Mouse (Mus musculus) liver, postnatal 0 days (tissue): Measurements from ENCODE around the gene Igf1. TPM values are rescaled to one million over a fixed set of nuclear protein-coding genes. Genes with fewer than 3 reads are reported as not detected.

Source experiments
- ATAC-seq: fragments of 200-750 bp; cut with Nextera tagmentation; 2 replicates; pipeline ENCODE4 v1.8.0; 2017; ENCODE audit warnings: mild to moderate bottlenecking, moderate library complexity
- DNase-seq: peaks from one replicate; pipeline ENCODE4 v3.0.0-alpha.2; 2016
- H3K27ac ChIP-seq: fragments of 300-500 bp; sonication (generic); 2 replicates; pipeline ENCODE4 v1.5.1; 2014; ENCODE audit warnings: antibody characterized with exemption, moderate library complexity, mild to moderate bottlenecking, low read depth
- H3K27me3 ChIP-seq: fragments of 300-500 bp; sonication (generic); 2 replicates; pipeline ENCODE4 v1.6.1; 2014; ENCODE audit warnings: low read length, control low read depth, mixed read lengths; ENCODE audit not compliant: insufficient read depth
- H3K36me3 ChIP-seq: fragments of 300-500 bp; sonication (generic); replicated peaks from 2 replicates; pipeline ENCODE4 v1.6.1; 2014; ENCODE audit warnings: mild to moderate bottlenecking, control low read depth, low read length, moderate library complexity, mixed read lengths; ENCODE audit not compliant: insufficient read depth
- H3K4me1 ChIP-seq: fragments of 300-500 bp; sonication (generic); 2 replicates; pipeline ENCODE4 v1.6.1; 2014; ENCODE audit warnings: antibody characterized with exemption, mild to moderate bottlenecking, control low read depth; ENCODE audit not compliant: insufficient read depth
- H3K4me2 ChIP-seq: fragments of 300-500 bp; sonication (generic); 2 replicates; pipeline ENCODE4 v1.6.1; 2014; ENCODE audit warnings: low read depth, mild to moderate bottlenecking, low read length, moderate library complexity, mixed read lengths
- H3K4me3 ChIP-seq: fragments of 300-500 bp; sonication (generic); 2 replicates; pipeline ENCODE4 v1.5.1; 2014; ENCODE audit warnings: low read depth, low read length
- H3K9ac ChIP-seq: fragments of 300-500 bp; sonication (generic); replicated peaks from 2 replicates; pipeline ENCODE4 v1.6.1; 2014; ENCODE audit warnings: mild to moderate bottlenecking, moderate library complexity
- H3K9me3 ChIP-seq: fragments of 300-500 bp; sonication (generic); 2 replicates; pipeline ENCODE4 v1.6.1; 2016; ENCODE audit warnings: mild to moderate bottlenecking, control low read depth, low read length, mixed read lengths
- CTCF ChIP-seq: sonication (generic); IDR thresholded peaks from 2 replicates; pipeline ENCODE4 v1.5.1; 2016; ENCODE audit warnings: antibody characterized with exemption, low read depth
- EP300 ChIP-seq: IDR thresholded peaks from 2 replicates; pipeline ENCODE4 v1.6.1; 2016; ENCODE audit warnings: antibody characterized with exemption, low read depth, mild to moderate bottlenecking
- WGBS: fragments of 180-500 bp; shearing (Covaris S2); extraction: QIAGEN DNeasy Blood & Tissue Kit; methylation state at CpG from one replicate; pipeline ENCODE4 v1.1.7; 2014; ENCODE audit not compliant: insufficient replicate concordance; 5-methylcytosine and 5-hydroxymethylcytosine counted together
- polyA plus RNA-seq: library from polyadenylated mRNA; unstranded; fragments of >200 nt; fragmentation: Nextera tagmentation; extraction: Ambion mirVana; gene quantifications from 2 replicates; pipeline ENCODE4 v1.2.1, GENCODE M21; 2015

The Igf1 gene
- polyA plus RNA-seq, 1 experiment from 2014 or later = 34.1 TPM

DNA sequence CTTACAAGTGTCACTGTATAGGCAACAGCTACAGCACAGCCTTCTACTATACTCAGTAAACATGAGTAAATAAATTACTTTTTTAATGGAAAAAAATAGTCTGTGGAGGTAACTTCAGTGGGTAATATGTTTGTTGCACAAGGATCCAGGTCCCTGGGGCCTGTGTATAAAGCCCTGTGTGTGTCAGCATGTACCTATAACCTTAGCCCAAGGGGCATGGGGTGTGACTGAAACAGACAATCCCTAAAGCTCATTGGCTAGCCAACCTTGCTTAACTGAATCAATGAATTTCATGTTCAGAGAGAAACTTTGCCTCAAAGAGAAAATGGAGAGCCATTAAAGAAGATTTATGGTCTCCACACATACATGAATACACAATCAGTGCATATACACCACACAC, 34.2 kb downstream of the Igf1 start:
- Histone ChIP-seq H3K9ac (no peak overlapping the region), H3K27ac (no peak overlapping the region), H3K4me3 (no peak overlapping the region), H3K4me2 (no peak overlapping the region), H3K9me3 (no peaks in the 10 kb centered on the region), H3K27me3 (no peaks in the 10 kb centered on the region), H3K4me1 (no peaks in the 10 kb centered on the region), H3K36me3 (no peaks in the 10 kb centered on the region)
- TF ChIP-seq EP300 (no peak), CTCF (no peak)
- ATAC-seq = peak; percentile 45; the same call in 1 of the 2 replicates
- no peak for DNase-seq

DNA sequence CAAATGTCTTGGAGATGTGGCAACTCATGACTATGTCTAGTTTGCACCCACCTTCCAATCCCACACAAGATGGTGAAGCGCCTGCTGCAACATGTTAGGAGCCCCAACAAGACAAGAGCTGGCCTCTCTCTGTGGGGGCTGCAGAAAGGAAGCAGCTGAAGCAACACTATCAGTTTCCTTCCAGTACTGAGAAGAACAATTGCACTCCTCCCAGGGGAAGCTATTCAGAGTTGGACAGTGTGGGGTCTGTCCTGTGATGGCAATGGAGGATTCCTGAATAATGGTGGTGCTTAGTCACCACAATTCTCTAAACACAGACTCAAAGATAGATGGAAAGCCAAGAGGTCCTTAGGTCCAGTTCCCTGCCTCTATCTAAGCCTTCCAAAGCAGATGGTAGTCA, 35.2 kb downstream of the Igf1 start:
- no peak overlapping the region for H3K4me3 ChIP-seq
- no peak overlapping the region for H3K9ac ChIP-seq
- 82% methylated on average over 1 of the region's 1 CpGs for WGBS
- H3K27ac ChIP-seq = no peak overlapping the region
- no peak overlapping the region for H3K4me2 ChIP-seq
- no peaks in the 10 kb centered on the region for H3K36me3 ChIP-seq
- H3K27me3 ChIP-seq = no peaks in the 10 kb centered on the region
- no peak for TF ChIP-seq EP300
- no peak for TF ChIP-seq CTCF
- no peaks in the 10 kb centered on the region for H3K9me3 ChIP-seq
- DNase-seq (no peak), ATAC-seq (no peak)
- no peaks in the 10 kb centered on the region for H3K4me1 ChIP-seq

DNA sequence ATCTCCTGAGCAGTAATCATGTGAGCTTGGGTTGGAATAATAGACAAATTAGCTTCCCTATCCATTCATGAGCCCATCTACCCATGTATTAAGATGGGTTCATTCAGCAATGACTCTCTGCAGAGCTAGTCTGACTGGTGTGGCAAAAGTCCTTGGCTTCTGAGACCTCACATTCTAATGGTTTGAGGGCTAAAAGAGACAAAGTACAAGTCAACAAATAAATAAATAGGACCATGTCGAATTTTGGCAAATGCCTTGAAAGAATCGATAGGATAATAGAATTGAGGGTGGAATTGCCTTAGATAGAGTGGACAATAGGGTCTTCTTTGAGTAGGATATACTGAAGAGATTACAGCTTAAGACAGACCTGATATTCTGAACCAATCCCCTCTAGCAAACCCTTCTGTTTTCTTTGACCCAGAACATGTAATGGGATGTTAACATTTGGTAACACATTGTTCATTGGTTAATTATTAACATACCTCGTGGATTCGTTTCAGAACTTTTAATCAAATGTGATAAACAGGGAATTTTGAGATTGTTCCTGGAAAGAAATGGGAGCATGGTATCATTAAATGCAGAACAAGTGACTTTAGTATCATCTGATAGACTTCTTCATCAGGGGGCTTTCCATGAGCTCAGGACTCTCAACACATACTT, 36.5 kb downstream of the Igf1 start:
- DNase-seq (no peak), ATAC-seq (no peak)
- Histone ChIP-seq H3K4me2 (no peak overlapping the region), H3K36me3 (no peaks in the 10 kb centered on the region), H3K27me3 (no peaks in the 10 kb centered on the region), H3K4me1 (no peaks in the 10 kb centered on the region), H3K4me3 (no peak overlapping the region), H3K9me3 (no peaks in the 10 kb centered on the region), H3K27ac (no peak overlapping the region), H3K9ac (no peak overlapping the region)
- no peak for TF ChIP-seq CTCF
- no peak for TF ChIP-seq EP300
- 72% methylated on average over 4 of the region's 4 CpGs for WGBS

DNA sequence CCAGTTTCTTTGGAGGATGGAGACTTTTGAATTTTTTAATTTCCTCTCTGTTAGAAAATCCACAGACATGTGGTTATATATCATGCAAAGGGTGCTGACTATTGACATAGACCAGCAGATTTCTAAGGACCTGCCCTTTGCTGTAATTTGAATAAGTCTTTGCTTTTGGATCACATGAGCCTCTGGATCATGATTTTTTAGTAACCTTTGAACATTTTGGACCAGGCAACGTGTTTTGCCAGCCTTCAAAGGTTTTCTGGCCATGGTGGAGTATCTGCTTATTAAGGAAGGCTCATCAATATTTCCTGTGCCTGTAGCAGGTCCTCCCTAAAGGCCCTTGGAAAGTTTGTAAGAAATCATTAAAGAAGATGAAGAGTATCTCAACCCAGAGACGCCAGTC, 37.3 kb downstream of the Igf1 start:
- H3K4me2 ChIP-seq = no peak overlapping the region
- no peak overlapping the region for H3K27ac ChIP-seq
- no peak overlapping the region for H3K4me3 ChIP-seq
- DNase-seq = no peak
- no peaks in the 10 kb centered on the region for H3K4me1 ChIP-seq
- H3K27me3 ChIP-seq = no peaks in the 10 kb centered on the region
- no peak for TF ChIP-seq CTCF
- no peak for TF ChIP-seq EP300
- H3K9ac ChIP-seq = no peak overlapping the region
- 59% methylated on average over 2 of the region's 2 CpGs for WGBS
- no peaks in the 10 kb centered on the region for H3K36me3 ChIP-seq
- ATAC-seq = no peak
- no peaks in the 10 kb centered on the region for H3K9me3 ChIP-seq

DNA sequence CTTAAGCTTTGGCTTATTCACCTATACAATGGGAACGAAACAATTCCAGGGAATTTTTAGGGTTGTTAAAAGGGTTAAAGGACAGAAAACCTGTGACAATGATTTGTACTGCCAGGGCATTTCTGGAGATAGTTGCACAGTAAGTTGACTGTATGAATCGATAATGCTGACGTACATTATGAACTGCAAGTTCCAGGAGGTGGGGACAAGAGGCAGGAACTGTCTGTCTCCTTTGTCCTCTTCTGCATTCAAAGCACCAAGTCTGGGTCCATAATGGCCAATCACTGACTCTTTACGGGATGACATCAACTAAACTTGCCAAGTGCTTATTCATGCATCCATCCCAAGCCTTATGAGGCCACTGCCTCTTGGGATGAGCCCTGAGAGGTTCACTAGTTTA, 39.3 kb downstream of the Igf1 start:
- DNase-seq = no peak
- Histone ChIP-seq H3K27me3 (no peaks in the 10 kb centered on the region), H3K4me2 (no peak overlapping the region), H3K4me1 (no peaks in the 10 kb centered on the region), H3K9ac (no peak overlapping the region), H3K36me3 (no peaks in the 10 kb centered on the region), H3K27ac (no peak overlapping the region), H3K4me3 (no peak overlapping the region), H3K9me3 (no peaks in the 10 kb centered on the region)
- no peak for ATAC-seq
- TF ChIP-seq EP300 (no peak), CTCF (no peak)
- WGBS = 76% methylated on average over 4 of the region's 4 CpGs

DNA sequence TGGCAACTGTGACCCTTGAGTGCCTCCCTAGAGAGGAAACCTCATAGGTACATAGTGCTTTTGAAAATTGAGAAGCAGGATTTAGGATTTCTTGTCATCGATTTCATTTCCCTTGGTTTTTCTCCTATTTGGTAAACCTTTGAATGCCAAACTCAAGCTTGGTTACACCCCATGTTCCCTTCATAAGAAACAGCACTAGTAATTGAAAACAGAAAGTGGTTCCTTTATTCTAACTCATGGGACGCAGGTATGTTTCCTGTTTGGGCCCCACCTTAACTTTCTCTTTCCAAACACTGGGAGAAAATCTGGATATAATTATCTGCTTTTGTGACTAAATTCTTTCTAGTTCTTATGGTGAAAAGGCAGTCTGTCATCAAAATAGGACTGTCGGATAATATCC, 40.8 kb downstream of the Igf1 start:
- Histone ChIP-seq H3K4me2 (no peak overlapping the region), H3K27ac (no peak overlapping the region), H3K9ac (no peak overlapping the region), H3K4me3 (no peak overlapping the region), H3K36me3 (no peaks in the 10 kb centered on the region), H3K4me1 (no peaks in the 10 kb centered on the region), H3K9me3 (no peaks in the 10 kb centered on the region), H3K27me3 (no peaks in the 10 kb centered on the region)
- DNase-seq (no peak), ATAC-seq (no peak)
- WGBS = 84% methylated on average over 3 of the region's 3 CpGs
- TF ChIP-seq CTCF (no peak), EP300 (no peak)

DNA sequence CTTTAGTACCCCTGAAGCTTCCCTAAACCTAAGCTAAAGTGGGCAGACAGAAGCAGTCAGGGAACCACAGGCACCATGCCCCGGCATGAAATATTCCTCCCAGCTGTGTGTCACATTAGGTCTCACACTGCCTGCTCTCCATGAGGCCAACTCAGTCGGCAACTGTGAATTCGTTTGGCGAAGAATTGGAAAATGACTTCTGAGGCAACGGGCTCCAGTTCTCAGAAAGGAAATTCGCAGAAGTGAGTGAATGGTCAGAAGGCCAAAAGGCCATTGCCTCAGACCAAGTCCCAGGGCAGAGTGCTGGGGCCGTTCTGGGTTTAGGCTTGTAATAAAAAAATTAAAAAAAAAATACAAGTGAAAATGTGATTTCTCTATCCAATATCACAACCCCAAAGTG, 43.9 kb downstream of the Igf1 start:
- Histone ChIP-seq H3K27me3 (no peaks in the 10 kb centered on the region), H3K9ac (no peak overlapping the region), H3K9me3 (no peaks in the 10 kb centered on the region), H3K36me3 (no peaks in the 10 kb centered on the region), H3K4me1 (no peaks in the 10 kb centered on the region), H3K27ac (no peak overlapping the region), H3K4me3 (no peak overlapping the region), H3K4me2 (no peak overlapping the region)
- no peak for ATAC-seq
- WGBS = 64% methylated on average over 7 of the region's 7 CpGs
- DNase-seq = no peak
- TF ChIP-seq CTCF (no peak), EP300 (no peak)
